Mouse (Mus musculus): ENCODE results near the gene Rgs6.

DNA sequence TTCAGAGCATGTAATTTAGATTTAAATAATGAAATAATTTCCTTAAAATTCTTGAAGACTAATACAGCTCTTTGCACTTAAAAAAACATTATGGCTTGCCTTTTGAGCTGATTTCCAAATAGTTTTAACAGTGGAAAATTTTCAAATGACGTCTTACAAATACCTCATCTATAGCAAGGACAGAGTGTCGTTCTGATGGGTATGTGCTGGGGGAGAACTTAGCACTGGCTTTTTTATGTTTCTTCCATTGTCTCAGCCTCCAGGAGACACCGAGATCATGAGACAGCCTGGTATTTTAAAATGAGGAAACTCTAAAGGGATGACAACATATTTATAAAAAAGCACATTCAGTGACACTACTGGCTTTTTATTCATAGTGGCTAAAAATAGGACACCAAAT is 204.0 kb downstream of the Rgs6 start:
- no peak for TF ChIP-seq EP300 (IDR thresholded peaks at IDR 0.05; ENCODE audit: low read depth)
- no peak for TF ChIP-seq CTCF (IDR thresholded peaks at IDR 0.05; ENCODE audit: low read depth)

Measured in liver, embryonic 14.5 days (tissue).